Comparison of ENCODE assay signal across 19 mouse cellular contexts in genomic region chr13:58292811-58293210, GRCm38 (mm10). TPM values are rescaled to one million over a fixed set of nuclear protein-coding genes. Genes with fewer than 3 reads are reported as not detected.
DNase-seq lines count a peak whose midpoint lies in the region; ATAC-seq and TF ChIP-seq lines count a peak whose summit lies in the region.
"Had no signal": no experiment of that assay in that cellular context is flagged by ENCODE, and none has a peak within 500 bp of the region (broad histone marks: within the 10 kb centered on the region; RNA-seq: fewer than 3 reads in every experiment).

No protein-coding gene starts in this region.

- H3K9me3 ChIP-seq in limb, embryonic 14.5 days (ENCODE audit: control insufficient read depth, low read length) = no peaks in the 10 kb centered on the region
- H3K9me3 ChIP-seq in limb, embryonic 10.5 days (replicated peaks) = no peaks in the 10 kb centered on the region
- H3K9me3 ChIP-seq in embryonic facial prominence, embryonic 14.5 days (ENCODE audit: control insufficient read depth, low read length) = no peaks in the 10 kb centered on the region
- H3K9me3 ChIP-seq: embryonic facial prominence, embryonic 13.5 days; G1E; liver, embryonic 13.5 days had no signal

- no peak overlapping the region for H3K27ac ChIP-seq in limb, embryonic 14.5 days (replicated peaks; ENCODE audit: low read depth, low read length)
- no peak overlapping the region for H3K27ac ChIP-seq in limb, embryonic 10.5 days
- H3K27ac ChIP-seq in embryonic facial prominence, embryonic 14.5 days (replicated peaks; ENCODE audit: low read depth, low read length) = no peak overlapping the region
- H3K27ac ChIP-seq: embryonic facial prominence, embryonic 13.5 days; liver, embryonic 13.5 days had no signal

- no peaks in the 10 kb centered on the region for H3K36me3 ChIP-seq in limb, embryonic 14.5 days (ENCODE audit: control insufficient read depth, insufficient read depth, low read length)
- H3K36me3 ChIP-seq in limb, embryonic 10.5 days = no peaks in the 10 kb centered on the region
- no peaks in the 10 kb centered on the region for H3K36me3 ChIP-seq in embryonic facial prominence, embryonic 14.5 days (ENCODE audit: control insufficient read depth, insufficient read depth, low read length)
- H3K36me3 ChIP-seq: embryonic facial prominence, embryonic 13.5 days; G1E; liver, embryonic 13.5 days had no signal

- no peaks in the 10 kb centered on the region for H3K27me3 ChIP-seq in limb, embryonic 14.5 days (ENCODE audit: control insufficient read depth, insufficient read depth, low read length)
- no peaks in the 10 kb centered on the region for H3K27me3 ChIP-seq in limb, embryonic 10.5 days (ENCODE audit: low read depth, poor library complexity, severe bottlenecking)
- no peaks in the 10 kb centered on the region for H3K27me3 ChIP-seq in embryonic facial prominence, embryonic 14.5 days (replicated peaks; ENCODE audit: control insufficient read depth, insufficient read depth, low read length)
- H3K27me3 ChIP-seq: embryonic facial prominence, embryonic 13.5 days; liver, embryonic 13.5 days had no signal

- no peak overlapping the region for H3K9ac ChIP-seq in limb, embryonic 14.5 days (ENCODE audit: low read depth, low read length, severe bottlenecking)
- no peak overlapping the region for H3K9ac ChIP-seq in embryonic facial prominence, embryonic 14.5 days (ENCODE audit: low read depth, low read length)
- H3K9ac ChIP-seq: embryonic facial prominence, embryonic 13.5 days; liver, embryonic 13.5 days had no signal

- no peak for DNase-seq in limb, embryonic 14.5 days (ENCODE audit: low spot score)
- no peak for DNase-seq in limb, embryonic 10.5 days (ENCODE audit: low spot score)
- peak; percentile 36 for DNase-seq in thymus, postnatal 4 days
- no peak for DNase-seq in thymus, postnatal 10 days (ENCODE audit: low spot score in 2 of 2)
- peak; percentile 66 for DNase-seq in embryonic facial prominence, embryonic 14.5 days (ENCODE audit: low spot score)
- DNase-seq in left cerebral cortex, adult 11 months (ENCODE audit: low spot score) = no peak
- DNase-seq in adrenal gland, adult 8-10 months = no peak
- DNase-seq: adrenal gland, postnatal 14 days; cerebellum, adult 9-10 months; heart, adult 18-20 months; kidney, adult 8-10 months; kidney, postnatal 4 days; left cerebral cortex, postnatal 4 days; liver, embryonic 13.5 days; lung, postnatal 10 days; right cerebral cortex, adult 18-20 months had no signal

- WGBS in limb, embryonic 14.5 days = 28% methylated on average over 5 of the region's 5 CpGs
- 13% methylated on average over 5 of the region's 5 CpGs for WGBS in limb, embryonic 10.5 days
- 15% methylated on average over 5 of the region's 5 CpGs for WGBS in embryonic facial prominence, embryonic 14.5 days

- H3K4me2 ChIP-seq in limb, embryonic 14.5 days (replicated peaks; ENCODE audit: low read depth, low read length, severe bottlenecking) = no peak overlapping the region
- no peak overlapping the region for H3K4me2 ChIP-seq in embryonic facial prominence, embryonic 14.5 days (ENCODE audit: low read depth, low read length)
- H3K4me2 ChIP-seq: embryonic facial prominence, embryonic 13.5 days; liver, embryonic 13.5 days had no signal

- no peak overlapping the region for H3K4me3 ChIP-seq in limb, embryonic 14.5 days (replicated peaks; ENCODE audit: low read length)
- no peak overlapping the region for H3K4me3 ChIP-seq in limb, embryonic 10.5 days
- H3K4me3 ChIP-seq in embryonic facial prominence, embryonic 14.5 days (ENCODE audit: low read depth, low read length) = no peak overlapping the region
- H3K4me3 ChIP-seq: embryonic facial prominence, embryonic 13.5 days; liver, embryonic 13.5 days had no signal

- no peaks in the 10 kb centered on the region; the same call in 1 of the 2 replicates for H3K4me1 ChIP-seq in limb, embryonic 14.5 days (ENCODE audit: control insufficient read depth, insufficient read depth, low read length)
- H3K4me1 ChIP-seq in limb, embryonic 10.5 days = peaks cover 8% of the 10 kb centered on the region
- H3K4me1 ChIP-seq in embryonic facial prominence, embryonic 14.5 days (ENCODE audit: control insufficient read depth, insufficient read depth, low read length) = no peaks in the 10 kb centered on the region

- ATAC-seq in limb, embryonic 14.5 days (ENCODE audit: low FRiP score, low read depth) = peak; percentile 50; the same call in 1 of the 2 replicates
- no peak for ATAC-seq in embryonic facial prominence, embryonic 14.5 days (ENCODE audit: low read depth)
- ATAC-seq: forebrain, embryonic 16.5 days had no signal

- no peak for TF ChIP-seq POLR2A in limb, embryonic 14.5 days (IDR thresholded peaks at IDR 0.05; ENCODE audit: borderline replicate concordance, extremely low read depth, insufficient read depth, insufficient read length)

RNA-seq across cellular contexts. Expression of gene Gkap1, which starts 17.3 kb away (rescaled TPM):
- 18.8 and 27.3 TPM in 2 replicates for polyA plus RNA-seq in limb, embryonic 14.5 days (2012; rRNA removed)
- polyA plus RNA-seq in limb, embryonic 14.5 days (2014; fragmentation: Nextera tagmentation; extraction: Ambion mirVana) = 30.9 and 33.5 TPM in 2 replicates
- 10.6 and 12.8 TPM in 2 replicates for polyA plus RNA-seq in limb, embryonic 10.5 days (2016; fragmentation: Nextera tagmentation; extraction: Ambion mirVana)
- polyA plus RNA-seq in embryonic facial prominence, embryonic 14.5 days (2014; fragmentation: Nextera tagmentation; extraction: Ambion mirVana) = 26.3 and 28.6 TPM in 2 replicates
- total RNA-seq in adrenal gland, adult 8-10 months (2022) = 10 to 100 TPM; 44.8 to 74.5 (median 52.1) TPM

Comparison
In these comparisons a context has a peak if more than half of its experiments do, and no peak if none do; other contexts are left out.
1. DNase-seq: peak in thymus, postnatal 4 days (single experiment) and embryonic facial prominence, embryonic 14.5 days (single experiment); none in limb, embryonic 14.5 days (single experiment), limb, embryonic 10.5 days (single experiment), thymus, postnatal 10 days (0 of 2), left cerebral cortex, adult 11 months (single experiment) and adrenal gland, adult 8-10 months (single experiment).